Mouse (Mus musculus) adipocyte (in vitro differentiated cells): ENCODE data around the gene Hspb9.

ENCODE experiments used
- DNase-seq: peaks from one replicate; pipeline ENCODE4 v3.0.0-alpha.2; 2016; ENCODE audit warnings: low spot score

Hspb9 gene

GRCm38 (mm10) chr11:100713735-100714533 is at the start of gene Hspb9:
Gene Hspb9, plus strand, starts transcription at chr11:100713850.
- no peak for DNase-seq

- DNase-seq, result no peak
These were observed 42.6 kb upstream of the Hspb9 start for GRCm38 (mm10) chr11:100671049-100671448.

- peak; percentile 12 for DNase-seq
These were observed 41.7 kb upstream of the Hspb9 start for GRCm38 (mm10) chr11:100671956-100672355.

GRCm38 (mm10) chr11:100673169-100673568 is 40.5 kb upstream of the Hspb9 start:
- no peak for DNase-seq

GRCm38 (mm10) chr11:100677810-100678209 is 35.8 kb upstream of the Hspb9 start:
- DNase-seq, result no peak

- no peak for DNase-seq
These were observed 31.8 kb upstream of the Hspb9 start for GRCm38 (mm10) chr11:100681826-100682225.

GRCm38 (mm10) chr11:100682526-100682925 is 31.1 kb upstream of the Hspb9 start:
- DNase-seq, result no peak

- DNase-seq, result no peak
These were observed 29.6 kb upstream of the Hspb9 start for GRCm38 (mm10) chr11:100684084-100684483.

GRCm38 (mm10) chr11:100685371-100685770 is 28.3 kb upstream of the Hspb9 start:
- no peak for DNase-seq

GRCm38 (mm10) chr11:100687265-100687664 is 26.4 kb upstream of the Hspb9 start:
- DNase-seq, result no peak

GRCm38 (mm10) chr11:100688443-100688842 is 25.2 kb upstream of the Hspb9 start:
- DNase-seq, result no peak

- DNase-seq, result peak; percentile 6
These were observed 23.3 kb upstream of the Hspb9 start for GRCm38 (mm10) chr11:100690389-100690788.

GRCm38 (mm10) chr11:100692164-100692616 is 21.5 kb upstream of the Hspb9 start, which contains the start of gene Zfp385c:
Gene Zfp385c, minus strand, starts transcription at chr11:100692455.
- DNase-seq, result no peak

GRCm38 (mm10) chr11:100693154-100693553 is 20.5 kb upstream of the Hspb9 start:
- DNase-seq, result no peak

GRCm38 (mm10) chr11:100694926-100695325 is 18.7 kb upstream of the Hspb9 start:
- peak; percentile 65 for DNase-seq

GRCm38 (mm10) chr11:100697921-100698320 is 15.7 kb upstream of the Hspb9 start:
- DNase-seq, result no peak

- DNase-seq, result no peak
These were observed 12.9 kb upstream of the Hspb9 start for GRCm38 (mm10) chr11:100700710-100701109.

- DNase-seq, result no peak
These were observed 12.3 kb upstream of the Hspb9 start for GRCm38 (mm10) chr11:100701301-100701700.

GRCm38 (mm10) chr11:100702081-100702851 is 11.4 kb upstream of the Hspb9 start:
- DNase-seq, result peak; percentile 88

GRCm38 (mm10) chr11:100702906-100703305 is 10.7 kb upstream of the Hspb9 start:
- DNase-seq, result no peak

GRCm38 (mm10) chr11:100703366-100703765 is 10.3 kb upstream of the Hspb9 start:
- DNase-seq, result no peak

- peak; percentile 91 for DNase-seq
These were observed 9.7 kb upstream of the Hspb9 start, which contains the start of gene Dhx58 for GRCm38 (mm10) chr11:100703851-100704531. Gene Dhx58, minus strand, starts transcription at chr11:100704271.
